Mouse (Mus musculus) lung, embryonic 14.5 days (tissue): ENCODE data around the gene Cenpb. TPM values are rescaled to one million over a fixed set of nuclear protein-coding genes. Genes with fewer than 3 reads are reported as not detected.

Experiments
- ATAC-seq: fragments of 200-750 bp; cut with Nextera tagmentation; 2 replicates; pipeline ENCODE4 v1.8.0; 2017; ENCODE audit warnings: mild to moderate bottlenecking, moderate TSS enrichment, moderate library complexity; ENCODE audit not compliant: insufficient read depth
- DNase-seq: peaks from one replicate; pipeline ENCODE4 v3.0.0-alpha.2; 2015
- H3K27ac ChIP-seq: fragments of 300-500 bp; sonication (generic); 2 replicates; pipeline ENCODE4 v1.5.1; 2014; ENCODE audit warnings: low read depth, mild to moderate bottlenecking, moderate library complexity
- H3K27me3 ChIP-seq: fragments of 300-500 bp; sonication (generic); 2 replicates; pipeline ENCODE4 v1.6.1; 2014; ENCODE audit warnings: low read length, control low read depth; ENCODE audit not compliant: insufficient read depth
- H3K36me3 ChIP-seq: fragments of 300-500 bp; sonication (generic); 2 replicates; pipeline ENCODE4 v1.6.1; 2014; ENCODE audit warnings: control low read depth; ENCODE audit not compliant: insufficient read depth
- H3K4me1 ChIP-seq: fragments of 300-500 bp; sonication (generic); 2 replicates; pipeline ENCODE4 v1.6.1; 2014; ENCODE audit warnings: antibody characterized with exemption, control low read depth; ENCODE audit not compliant: insufficient read depth
- H3K4me2 ChIP-seq: fragments of 300-500 bp; sonication (generic); 2 replicates; pipeline ENCODE4 v1.6.1; 2014; ENCODE audit warnings: mild to moderate bottlenecking
- H3K4me3 ChIP-seq: fragments of 300-500 bp; sonication (generic); 2 replicates; pipeline ENCODE4 v1.5.1; 2014; ENCODE audit warnings: low read depth, low read length
- H3K9ac ChIP-seq: fragments of 300-500 bp; sonication (generic); 2 replicates; pipeline ENCODE4 v1.6.1; 2014
- H3K9me3 ChIP-seq: fragments of 300-500 bp; sonication (generic); 2 replicates; pipeline ENCODE4 v1.6.1; 2016; ENCODE audit warnings: low read depth, low read length, control low read depth
- CTCF ChIP-seq: IDR thresholded peaks from 2 replicates; pipeline ENCODE4 v1.5.1; 2016; ENCODE audit warnings: antibody characterized with exemption, low read depth
- WGBS: fragments of 180-500 bp; shearing (Covaris S2); extraction: QIAGEN DNeasy Blood & Tissue Kit; methylation state at CpG from one replicate; pipeline ENCODE4 v1.1.7; 2014; 5-methylcytosine and 5-hydroxymethylcytosine counted together
- polyA plus RNA-seq: library from polyadenylated mRNA; unstranded; fragments of >200 nt; fragmentation: Nextera tagmentation; extraction: Ambion mirVana; gene quantifications from 2 replicates; pipeline ENCODE4 v1.2.1, GENCODE M21; 2014

Cenpb gene
- polyA plus RNA-seq, 1 experiment from 2014 or later: 9.3 TPM

DNA sequence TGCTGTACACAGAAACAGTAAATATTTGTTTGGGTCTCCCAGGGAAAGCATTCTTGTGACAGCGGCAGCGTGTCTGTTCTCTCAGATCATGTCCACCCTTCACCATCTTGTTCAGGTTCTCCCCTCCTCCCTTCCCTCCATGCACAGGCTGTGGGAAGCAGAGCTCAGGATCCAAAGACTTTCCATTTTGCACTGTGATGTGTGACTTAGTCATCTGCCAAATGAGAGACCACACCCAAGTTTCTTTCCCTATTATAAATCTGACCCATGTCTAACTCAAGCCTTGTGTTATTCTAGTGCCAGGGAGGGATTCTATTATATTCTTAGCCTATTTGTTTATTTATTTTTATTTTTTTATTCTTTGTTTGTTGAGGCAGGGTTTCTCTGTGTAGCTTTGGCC is 28.5 kb upstream of the Cenpb start:
- Histone ChIP-seq H3K4me3 (no peak overlapping the region), H3K4me2 (no peak overlapping the region), H3K27me3 (no peaks in the 10 kb centered on the region), H3K9me3 (no peaks in the 10 kb centered on the region), H3K27ac (no peak overlapping the region), H3K4me1 (peaks cover 15% of the 10 kb centered on the region), H3K9ac (no peak overlapping the region), H3K36me3 (peaks cover 10% of the 10 kb centered on the region; the same call in 1 of the 2 replicates)
- 79% methylated on average over 2 of the region's 2 CpGs for WGBS
- ATAC-seq (no peak), DNase-seq (no peak)
- no peak for TF ChIP-seq CTCF

DNA sequence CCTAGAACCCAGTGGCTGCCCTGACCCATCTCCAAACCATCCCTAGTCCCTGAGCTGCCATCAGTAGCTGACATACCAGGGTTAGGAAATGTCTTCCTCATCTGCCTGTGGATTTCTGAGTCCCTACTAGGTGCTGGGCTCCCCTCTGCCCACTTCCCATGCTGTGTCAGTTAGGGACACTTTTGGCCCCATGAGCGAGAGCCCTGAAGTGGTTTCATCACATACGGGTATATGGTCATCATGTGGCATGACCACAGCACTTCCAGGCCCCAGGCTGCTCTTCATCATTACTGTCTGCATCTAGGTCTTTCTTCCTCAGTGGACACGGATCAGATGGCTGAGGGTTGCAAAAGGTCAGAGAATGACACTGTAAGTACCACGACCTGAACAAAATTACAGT is 26.9 kb upstream of the Cenpb start, which contains the start of gene Ap5s1:
Gene Ap5s1, plus strand, starts transcription at position 301 of the 400 bp plus-strand sequence.
- no peak for DNase-seq
- Histone ChIP-seq H3K9ac (no peak within 1 kb of the TSS), H3K36me3 (no peaks in the 10 kb centered on the region), H3K4me1 (peaks cover 15% of the 10 kb centered on the region), H3K4me3 (no peak within 1 kb of the TSS), H3K9me3 (no peaks in the 10 kb centered on the region), H3K4me2 (no peak within 1 kb of the TSS), H3K27me3 (no peaks in the 10 kb centered on the region), H3K27ac (no peak within 1 kb of the TSS)
- no peak for TF ChIP-seq CTCF
- WGBS: 69% methylated on average over 4 of the region's 4 CpGs
- no peak for ATAC-seq

DNA sequence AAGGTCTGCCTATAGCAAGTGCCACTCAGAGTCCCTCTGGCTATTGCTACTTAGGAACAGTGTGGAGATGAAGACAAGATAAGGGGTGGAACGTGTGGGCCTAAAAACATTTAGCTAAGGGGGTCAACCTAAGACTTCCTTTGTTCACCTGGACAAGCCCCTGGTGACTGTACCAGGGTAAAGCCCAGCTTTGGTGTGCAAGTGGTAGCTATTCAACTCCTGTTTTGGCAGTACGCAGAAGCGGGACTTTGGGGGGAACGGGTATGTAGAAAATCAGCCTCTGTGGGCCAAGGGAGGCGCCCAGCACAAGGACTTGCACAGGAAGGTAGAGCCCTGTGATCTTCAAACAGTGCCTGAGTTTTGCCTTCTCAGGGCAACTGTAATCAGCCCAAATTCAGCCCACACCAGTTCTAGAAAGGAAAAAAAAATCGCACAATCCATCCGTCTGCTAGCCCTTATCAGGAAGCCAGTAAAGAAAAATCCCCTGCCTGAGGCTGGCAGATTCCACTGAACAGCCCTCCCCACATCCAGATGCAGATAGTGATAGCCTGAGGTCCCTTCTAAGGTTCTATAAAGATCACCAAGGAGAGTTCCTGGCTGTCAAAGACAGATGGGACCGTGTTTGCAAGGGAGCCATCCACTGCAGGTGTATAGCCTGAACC is 25.8 kb upstream of the Cenpb start:
- H3K27ac ChIP-seq: no peak overlapping the region
- H3K9me3 ChIP-seq: no peaks in the 10 kb centered on the region
- 64% methylated on average over 8 of the region's 8 CpGs for WGBS
- H3K4me3 ChIP-seq: no peak overlapping the region
- TF ChIP-seq CTCF: no peak
- ATAC-seq: no peak
- H3K4me1 ChIP-seq: peaks cover 13% of the 10 kb centered on the region
- H3K27me3 ChIP-seq: no peaks in the 10 kb centered on the region
- DNase-seq: no peak
- no peak overlapping the region for H3K9ac ChIP-seq
- no peaks in the 10 kb centered on the region for H3K36me3 ChIP-seq
- no peak overlapping the region for H3K4me2 ChIP-seq

DNA sequence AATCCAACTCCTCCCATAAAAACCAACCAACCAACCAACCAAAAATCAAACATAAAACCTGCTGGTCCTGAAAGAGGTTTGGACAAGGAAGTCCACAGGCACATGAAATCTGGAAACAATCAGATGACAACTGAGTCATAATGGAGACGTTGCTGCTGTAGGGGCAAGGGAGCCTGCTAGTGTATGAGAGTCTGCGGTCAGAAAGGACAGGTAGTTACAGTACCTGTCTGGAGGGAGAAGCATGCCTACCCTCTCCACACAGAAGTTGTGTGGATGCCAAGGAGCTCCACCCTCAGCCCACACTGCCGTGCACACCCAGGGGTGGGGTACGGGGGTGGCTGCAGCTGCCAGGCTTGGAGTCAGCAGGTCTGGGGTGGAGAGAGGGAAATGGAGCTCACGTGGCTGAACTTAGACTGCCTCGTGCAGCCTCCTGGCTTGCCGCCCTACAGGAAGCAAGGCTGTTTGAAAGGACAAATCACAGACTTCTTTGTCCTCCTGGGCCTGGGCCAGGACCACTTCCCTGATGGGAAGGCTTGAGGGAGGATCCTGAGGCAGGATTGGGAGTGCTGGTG is 24.6 kb upstream of the Cenpb start:
- DNase-seq (peak; percentile 88), ATAC-seq (peak; percentile 83)
- WGBS: 22% methylated on average over 7 of the region's 7 CpGs
- no peaks in the 10 kb centered on the region for H3K9me3 ChIP-seq
- no peak for TF ChIP-seq CTCF
- H3K36me3 ChIP-seq: peaks cover under 1% of the 10 kb centered on the region; the same call in 1 of the 2 replicates
- H3K4me1 ChIP-seq: peaks cover 11% of the 10 kb centered on the region
- peak overlapping the region; percentile 75 for H3K27ac ChIP-seq
- no peak overlapping the region; the same call in 1 of the 2 replicates for H3K9ac ChIP-seq
- H3K4me3 ChIP-seq: no peak overlapping the region
- 0 out of 2 replicates have a peak overlapping the region, but pooled peaks have one; percentile 18 for H3K4me2 ChIP-seq
- H3K27me3 ChIP-seq: no peaks in the 10 kb centered on the region

DNA sequence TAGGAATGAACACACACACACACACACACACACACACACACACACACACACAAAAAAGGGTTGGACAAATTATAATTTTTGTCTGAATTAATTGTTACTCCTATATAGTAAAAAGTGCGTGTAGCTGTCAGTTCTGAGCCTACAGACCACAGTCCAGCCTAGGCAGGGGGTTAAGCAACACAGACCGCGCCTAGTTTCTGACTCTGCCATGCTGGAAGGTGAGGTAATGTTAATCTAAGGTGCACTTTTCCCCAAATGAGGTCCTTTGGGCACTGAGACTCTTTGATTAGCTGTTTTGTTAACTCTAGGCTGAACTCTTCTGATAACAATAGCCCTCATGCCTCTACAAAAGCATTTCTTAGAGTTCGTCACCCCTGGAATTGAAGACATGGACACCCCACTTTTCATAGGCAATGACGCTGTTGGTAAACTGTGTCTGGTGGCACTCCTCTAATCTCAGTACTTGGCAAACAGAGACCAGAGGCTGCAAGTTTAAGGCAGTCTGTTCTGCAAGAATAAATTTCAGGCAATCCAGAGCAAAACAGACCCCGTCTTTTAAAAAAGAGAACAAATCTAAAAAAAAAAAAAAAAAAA is 24.0 kb upstream of the Cenpb start:
- H3K27ac ChIP-seq: peak overlapping the region; percentile 75; the same call in 1 of the 2 replicates
- no peak for DNase-seq
- no peak for ATAC-seq

DNA sequence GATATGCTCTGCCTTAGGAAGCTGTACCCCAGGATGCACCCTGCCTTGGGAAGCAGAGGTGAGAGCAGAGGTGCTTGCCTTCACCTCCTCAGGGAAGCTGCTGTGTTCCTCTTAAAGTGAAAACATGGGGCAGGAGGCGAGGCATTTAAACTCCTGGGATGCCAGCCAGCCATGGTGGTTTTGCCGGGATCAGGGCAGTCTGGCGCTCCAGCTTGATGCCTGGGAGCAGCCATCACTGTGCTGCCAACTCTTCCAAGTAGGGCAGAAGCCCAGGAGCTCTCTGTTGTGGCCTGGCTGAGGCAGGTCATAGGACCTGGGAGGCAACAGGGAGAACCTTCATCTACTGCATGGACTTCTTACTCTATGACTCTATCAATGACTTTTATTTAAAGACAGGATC is 21.4 kb upstream of the Cenpb start:
- Histone ChIP-seq H3K9me3 (no peaks in the 10 kb centered on the region), H3K27me3 (no peaks in the 10 kb centered on the region), H3K27ac (no peak overlapping the region), H3K4me2 (no peak overlapping the region), H3K4me1 (peaks cover 7% of the 10 kb centered on the region; the same call in 1 of the 2 replicates), H3K36me3 (peaks cover 26% of the 10 kb centered on the region), H3K4me3 (no peak overlapping the region), H3K9ac (no peak overlapping the region)
- ATAC-seq (no peak), DNase-seq (no peak)
- TF ChIP-seq CTCF: no peak
- 86% methylated on average over 3 of the region's 3 CpGs for WGBS

More for the DNA sequence above, 24.0 kb upstream of the Cenpb start:
- no peak for TF ChIP-seq CTCF
- Histone ChIP-seq H3K4me1 (peaks cover 7% of the 10 kb centered on the region; the same call in 1 of the 2 replicates), H3K9ac (no peak overlapping the region), H3K27me3 (no peaks in the 10 kb centered on the region), H3K9me3 (no peaks in the 10 kb centered on the region), H3K36me3 (peaks cover 6% of the 10 kb centered on the region; the same call in 1 of the 2 replicates), H3K4me2 (0 out of 2 replicates have a peak overlapping the region, but pooled peaks have one; percentile 18), H3K4me3 (no peak overlapping the region)
- 72% methylated on average over 6 of the region's 6 CpGs for WGBS

DNA sequence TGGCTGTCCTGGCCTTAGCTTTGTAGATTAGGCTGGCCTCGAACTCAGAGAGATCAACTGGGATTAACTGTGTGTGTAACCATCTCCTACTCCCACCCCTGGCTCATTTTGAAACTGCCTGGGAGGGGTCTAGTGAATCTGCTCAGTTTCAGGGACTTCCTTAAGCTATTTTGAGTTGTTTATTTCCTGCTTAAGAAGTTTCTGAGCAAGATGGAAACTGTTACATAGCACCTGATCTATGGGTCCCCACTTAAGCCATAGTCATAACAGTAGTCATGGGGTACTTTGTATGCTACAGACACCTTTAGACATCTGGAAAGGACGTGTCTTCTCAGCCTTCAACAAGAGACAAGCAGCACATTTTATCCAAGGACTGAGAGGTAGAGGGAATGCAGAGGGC is 20.8 kb upstream of the Cenpb start:
- Histone ChIP-seq H3K4me1 (peaks cover 7% of the 10 kb centered on the region; the same call in 1 of the 2 replicates), H3K9me3 (no peaks in the 10 kb centered on the region), H3K36me3 (peaks cover 31% of the 10 kb centered on the region), H3K27me3 (no peaks in the 10 kb centered on the region), H3K4me2 (no peak overlapping the region), H3K27ac (no peak overlapping the region), H3K9ac (no peak overlapping the region), H3K4me3 (no peak overlapping the region)
- 63% methylated on average over 2 of the region's 2 CpGs for WGBS
- TF ChIP-seq CTCF: no peak
- ATAC-seq (no peak), DNase-seq (no peak)
